Mouse (Mus musculus) myocyte (in vitro differentiated cells): ENCODE measurements around the gene Thegl.

Experiments used
- POLR2A ChIP-seq: IDR thresholded peaks from one replicate; pipeline ENCODE4 v1.6.1; 2011; ENCODE audit warnings: low read depth, mild to moderate bottlenecking, control low read depth, moderate library complexity; ENCODE audit not compliant: insufficient read length
- POLR2AphosphoS2 ChIP-seq: IDR thresholded peaks from one replicate; pipeline ENCODE4 v1.6.1; 2011; ENCODE audit warnings: low read depth, control low read depth; ENCODE audit not compliant: insufficient read length
- TCF12 ChIP-seq: IDR thresholded peaks from one replicate; pipeline ENCODE4 v1.6.1; 2011; ENCODE audit warnings: mild to moderate bottlenecking, control low read depth; ENCODE audit not compliant: poor library complexity, insufficient read depth, severe bottlenecking

DNA sequence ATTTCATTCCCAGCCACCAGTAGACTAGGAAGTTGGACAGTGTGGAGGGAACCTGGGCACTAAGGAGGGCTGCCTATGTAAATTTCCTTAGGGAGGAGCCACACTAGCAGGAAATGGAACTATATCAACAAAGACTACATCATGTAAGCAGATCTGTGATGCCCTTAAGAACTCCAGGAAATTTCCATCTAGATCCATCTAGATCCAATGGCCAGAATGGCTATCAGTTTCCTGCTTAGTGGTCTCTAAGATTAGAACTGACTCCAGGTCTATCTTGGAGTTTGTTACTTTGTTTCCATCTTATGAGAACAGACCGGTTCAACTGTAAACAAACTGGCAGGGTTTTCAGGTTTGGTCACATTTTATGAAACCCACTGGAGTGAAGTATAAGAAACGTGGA is 94.0 kb downstream of the Thegl start:
- no peak for TF ChIP-seq POLR2AphosphoS2
- TF ChIP-seq TCF12 = no peak
- no peak for TF ChIP-seq POLR2A
